Mouse (Mus musculus) small intestine, adult 2 months (tissue): ENCODE measurements around the gene Plpp4.

Source experiments
- CTCF ChIP-seq: fragments of 200-500 bp; IDR thresholded peaks from 2 replicates; pipeline ENCODE4 v1.5.1; 2012; ENCODE audit warnings: low read depth, mild to moderate bottlenecking, control low read depth, inconsistent platforms, low read length, moderate library complexity, mixed read lengths; ENCODE audit not compliant: insufficient replicate concordance, insufficient read length; ENCODE audit errors: extremely low read depth
- POLR2A ChIP-seq: fragments of 200-500 bp; IDR thresholded peaks from 2 replicates; pipeline ENCODE4 v1.6.1; 2012; ENCODE audit warnings: low read depth, mild to moderate bottlenecking, control low read depth, inconsistent platforms, low read length, moderate library complexity

GRCm38 (mm10) chr7:129285186-129285868 lies 28.5 kb downstream of the Plpp4 start:
- TF ChIP-seq POLR2A (no peak), CTCF (no peak)
